Mouse (Mus musculus): Measurements from ENCODE around the gene Plekha4. TPM values are rescaled to one million over a fixed set of nuclear protein-coding genes. Genes with fewer than 3 reads are reported as not detected.
A peak's percentile ranks its signal among the peaks of the same experiment; 100 is the strongest.
"Not testable (repeated sequence)": the region's sequence is repeated elsewhere in the genome, so short reads cannot be mapped to it uniquely, and the experiment has no call there.

The Plekha4 gene
- total and polyA plus RNA-seq, 2 experiments from 2014 or later, result 2.1 to 2.8 TPM

DNA sequence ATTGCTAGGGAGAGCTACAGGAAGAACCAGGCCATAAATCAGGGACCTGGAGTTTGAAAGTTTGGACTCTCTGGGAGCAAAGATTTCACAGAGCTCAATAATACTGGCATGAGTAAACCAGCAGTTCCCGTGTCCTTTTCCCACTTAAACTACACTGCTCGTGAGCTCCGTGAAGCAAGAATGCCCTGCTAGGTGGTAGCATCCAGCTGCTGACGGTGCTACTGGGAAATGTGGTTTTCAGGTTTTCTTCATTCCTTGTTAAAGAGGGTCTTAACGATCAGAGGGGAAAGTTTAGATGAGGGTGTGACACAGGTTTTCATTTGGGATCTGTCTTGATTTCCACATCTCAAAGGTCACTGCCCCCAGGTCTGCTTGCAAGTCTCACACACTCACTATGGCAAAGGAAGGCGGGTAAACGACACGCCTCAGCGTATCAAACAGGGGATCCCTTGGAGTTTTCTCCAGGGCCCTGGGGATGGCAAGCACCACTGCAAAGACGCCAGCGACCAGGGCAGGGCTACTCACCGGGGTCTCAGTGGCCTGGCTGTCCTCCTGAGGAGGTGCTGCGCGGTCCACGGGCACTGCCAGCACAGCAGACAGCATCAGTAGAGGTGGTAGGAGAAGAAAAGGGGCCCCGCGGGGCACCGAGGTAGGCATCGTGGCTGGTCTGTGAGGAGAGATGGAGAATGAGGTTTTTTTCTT lies 16.8 kb upstream of the Plekha4 start:
- Histone ChIP-seq H3K4me3 (ENCODE audit: low read length) (peak overlapping the region; percentile 81), H3K4me2 (ENCODE audit: low read depth, low read length) (peak overlapping the region; percentile 76), H3K4me1 (ENCODE audit: insufficient read depth, low read length) (peaks cover 12% of the 10 kb centered on the region; the same call in 1 of the 2 replicates), H3K9ac (replicated peaks; ENCODE audit: low read length) (peak overlapping the region; percentile 87), H3K27me3 (ENCODE audit: insufficient read depth, low read length) (no peaks in the 10 kb centered on the region), H3K9me3 (ENCODE audit: low read length) (no peaks in the 10 kb centered on the region), H3K27ac (peak overlapping the region; percentile 85; the same call in 1 of the 2 replicates), H3K36me3 (ENCODE audit: insufficient read depth, low read length) (peaks cover 3% of the 10 kb centered on the region; the same call in 1 of the 2 replicates)
- TF ChIP-seq CTCF (IDR thresholded peaks at IDR 0.05; ENCODE audit: low read depth), result no peak
- ATAC-seq (peak; percentile 4; the same call in 1 of the 2 replicates), DNase-seq (ENCODE audit: low spot score) (no peak)
- 34% methylated on average over 19 of the region's 19 CpGs for WGBS

DNA sequence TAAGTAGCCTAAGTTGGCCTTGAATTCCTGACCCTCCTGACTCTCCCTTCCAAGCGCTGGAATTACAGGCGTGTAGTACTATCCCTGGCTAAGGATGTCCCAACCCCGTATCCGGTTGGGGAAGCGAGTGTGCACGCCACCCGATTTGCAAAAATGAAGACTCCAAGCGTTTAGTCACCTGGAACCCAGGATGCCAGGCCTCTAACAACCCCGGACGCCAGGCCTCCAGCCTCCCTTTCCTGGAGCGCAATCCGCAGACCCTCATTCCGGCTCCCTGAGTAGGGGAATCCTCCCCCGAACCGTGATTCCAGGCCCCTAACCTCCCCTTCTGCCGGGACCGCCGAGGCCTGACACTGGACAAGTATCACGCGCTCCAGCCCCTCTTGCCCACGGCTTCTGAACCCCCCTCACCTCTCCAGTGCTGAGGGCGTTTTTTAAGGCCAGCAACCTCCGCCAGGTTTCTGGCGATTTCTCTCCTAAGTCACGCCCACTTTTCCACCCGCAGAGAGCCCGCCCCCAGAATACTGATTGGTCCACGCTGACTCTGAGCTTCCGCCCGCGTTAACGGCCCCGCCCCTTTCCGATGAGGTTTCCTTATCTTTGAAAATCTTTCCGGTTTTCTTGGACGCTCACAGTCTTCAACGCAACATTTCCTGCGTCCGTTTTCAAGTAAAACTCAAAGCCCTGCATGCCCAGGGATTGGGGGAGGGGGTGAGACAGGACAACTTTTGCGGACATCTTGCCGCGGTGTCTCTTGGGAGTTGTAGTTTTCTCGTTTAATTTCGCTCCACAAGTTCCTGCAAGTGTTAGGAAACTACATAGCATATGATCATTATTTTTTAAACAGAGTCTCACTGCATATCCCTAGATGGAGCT lies 16.0 kb upstream of the Plekha4 start, which contains the start of gene Nucb1:
Gene Nucb1 (minus strand): TSS at position 495 of the 876 bp plus-strand sequence.
- Histone ChIP-seq H3K4me1 (ENCODE audit: insufficient read depth, low read length) (peaks cover 12% of the 10 kb centered on the region; the same call in 1 of the 2 replicates), H3K9ac (replicated peaks; ENCODE audit: low read length) (peak within 1 kb of the TSS; percentile 87), H3K27me3 (ENCODE audit: insufficient read depth, low read length) (no peaks in the 10 kb centered on the region), H3K4me3 (ENCODE audit: low read length) (peak within 1 kb of the TSS; percentile 81), H3K36me3 (ENCODE audit: insufficient read depth, low read length) (peaks cover 3% of the 10 kb centered on the region; the same call in 1 of the 2 replicates), H3K9me3 (ENCODE audit: low read length) (no peaks in the 10 kb centered on the region), H3K4me2 (ENCODE audit: low read depth, low read length) (peak within 1 kb of the TSS; percentile 76), H3K27ac (peak within 1 kb of the TSS; percentile 85)
- peak; percentile 93 for ATAC-seq
- peak; percentile 96 for DNase-seq (ENCODE audit: low spot score)
- TF ChIP-seq CTCF (IDR thresholded peaks at IDR 0.05; ENCODE audit: low read depth), result no peak
- under 1% methylated on average over 44 of the region's 44 CpGs for WGBS

DNA sequence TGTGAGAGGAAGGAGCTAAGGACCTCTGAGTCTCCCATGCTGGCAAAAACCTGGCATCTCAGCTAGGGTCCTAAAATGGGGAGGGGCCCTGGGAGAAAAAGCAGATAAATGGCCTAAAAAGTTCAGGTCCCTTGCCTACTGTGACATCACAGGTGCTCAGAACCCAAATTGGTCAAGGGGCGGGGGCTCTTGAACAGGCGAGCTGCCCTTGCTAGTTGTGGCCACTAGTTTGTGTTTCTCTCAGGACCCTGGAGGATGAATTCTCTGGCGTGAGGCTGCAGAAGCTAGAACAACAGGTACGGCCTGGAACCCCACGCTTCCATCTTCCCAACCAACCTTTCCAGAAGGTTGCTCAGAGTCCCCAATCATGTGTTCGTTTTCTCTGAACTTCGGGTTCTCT lies 11.7 kb upstream of the Plekha4 start:
- no peaks in the 10 kb centered on the region for H3K27me3 ChIP-seq (ENCODE audit: insufficient read depth, low read length)
- no peak overlapping the region for H3K9ac ChIP-seq (replicated peaks; ENCODE audit: low read length)
- DNase-seq (ENCODE audit: low spot score) (no peak), ATAC-seq (no peak)
- 91% methylated on average over 7 of the region's 7 CpGs for WGBS
- no peaks in the 10 kb centered on the region for H3K9me3 ChIP-seq (ENCODE audit: low read length)
- H3K4me2 ChIP-seq (ENCODE audit: low read depth, low read length), result no peak overlapping the region
- H3K27ac ChIP-seq, result no peak overlapping the region
- no peak for TF ChIP-seq CTCF (IDR thresholded peaks at IDR 0.05; ENCODE audit: low read depth)
- no peaks in the 10 kb centered on the region for H3K36me3 ChIP-seq (ENCODE audit: insufficient read depth, low read length)
- no peak overlapping the region for H3K4me3 ChIP-seq (ENCODE audit: low read length)
- H3K4me1 ChIP-seq (ENCODE audit: insufficient read depth, low read length), result peaks cover 2% of the 10 kb centered on the region; the same call in 1 of the 2 replicates

DNA sequence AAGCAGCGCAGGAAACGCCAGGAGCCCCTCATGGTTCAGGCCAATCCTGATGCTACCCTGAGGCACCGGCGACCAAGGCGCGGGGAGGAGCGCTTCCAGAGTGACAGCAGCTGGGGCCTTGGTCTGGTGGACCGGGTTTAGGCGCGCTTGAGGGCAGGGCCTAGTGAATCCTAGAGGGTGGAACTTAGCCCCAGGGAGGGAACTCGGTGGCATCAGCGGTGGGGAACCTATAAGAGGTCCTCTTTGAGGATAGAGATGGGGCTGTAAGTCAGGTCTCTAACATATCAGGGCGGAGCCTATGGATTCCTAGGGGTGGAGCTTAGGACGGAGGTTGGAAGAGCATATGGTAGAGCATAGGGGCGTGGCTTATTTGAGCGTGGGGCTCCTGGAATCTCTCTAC lies 10.7 kb upstream of the Plekha4 start:
- Histone ChIP-seq H3K27ac (no peak overlapping the region), H3K4me2 (ENCODE audit: low read depth, low read length) (no peak overlapping the region), H3K9ac (replicated peaks; ENCODE audit: low read length) (no peak overlapping the region), H3K9me3 (ENCODE audit: low read length) (no peaks in the 10 kb centered on the region), H3K27me3 (ENCODE audit: insufficient read depth, low read length) (no peaks in the 10 kb centered on the region), H3K36me3 (ENCODE audit: insufficient read depth, low read length) (no peaks in the 10 kb centered on the region), H3K4me1 (ENCODE audit: insufficient read depth, low read length) (no peaks in the 10 kb centered on the region), H3K4me3 (ENCODE audit: low read length) (no peak overlapping the region)
- DNase-seq (ENCODE audit: low spot score), result no peak
- TF ChIP-seq CTCF (IDR thresholded peaks at IDR 0.05; ENCODE audit: low read depth), result no peak
- WGBS, result 28% methylated on average over 16 of the region's 16 CpGs
- ATAC-seq, result peak; percentile 30; the same call in 1 of the 2 replicates

DNA sequence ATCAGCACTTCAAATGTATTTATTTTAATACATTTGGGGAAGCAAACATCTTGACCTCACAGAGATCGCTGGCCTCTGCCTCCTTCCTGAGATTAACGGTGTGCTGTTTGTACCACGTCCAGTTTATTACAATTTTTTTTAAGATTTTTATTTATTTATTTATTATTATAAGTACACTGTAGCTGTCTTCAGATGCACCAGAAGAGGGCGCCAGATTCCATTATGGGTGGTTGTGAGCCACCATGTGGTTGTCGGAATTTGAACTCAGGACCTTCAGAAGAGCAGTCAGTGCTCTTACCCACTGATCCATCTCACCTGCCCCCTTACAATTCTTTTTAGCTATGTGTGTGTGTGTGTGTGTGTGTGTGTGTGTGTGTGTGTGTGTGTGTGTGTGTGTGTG lies 9.3 kb upstream of the Plekha4 start:
- H3K4me2 ChIP-seq (ENCODE audit: low read depth, low read length); H3K27ac ChIP-seq; H3K4me1 ChIP-seq (ENCODE audit: insufficient read depth, low read length); ATAC-seq; H3K9ac ChIP-seq (replicated peaks; ENCODE audit: low read length); H3K27me3 ChIP-seq (ENCODE audit: insufficient read depth, low read length); DNase-seq (ENCODE audit: low spot score); H3K9me3 ChIP-seq (ENCODE audit: low read length); H3K36me3 ChIP-seq (ENCODE audit: insufficient read depth, low read length); H3K4me3 ChIP-seq (ENCODE audit: low read length): not testable (repeated sequence)
- whole genome bisulfite sequencing, result 72% methylated on average over 5 of the region's 5 CpGs

DNA sequence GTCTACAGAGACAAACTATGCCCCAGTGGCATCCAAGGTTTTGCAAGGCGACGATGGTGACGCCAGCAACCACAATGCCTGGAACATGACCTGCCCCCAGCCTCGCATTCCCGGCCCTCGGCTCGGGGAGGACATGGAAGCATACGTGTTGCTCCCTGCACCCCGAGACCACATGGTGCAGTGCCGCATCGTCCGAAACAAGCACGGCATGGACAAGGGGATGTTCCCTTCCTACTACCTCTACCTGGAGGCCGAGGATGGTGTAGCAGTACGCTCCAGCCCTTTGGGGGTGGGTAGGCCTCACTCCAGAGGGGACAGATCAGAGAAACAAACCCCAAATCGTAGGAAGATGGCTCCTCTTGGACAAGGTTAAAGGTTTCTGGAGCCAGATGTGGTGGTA lies 7.5 kb upstream of the Plekha4 start:
- no peak overlapping the region for H3K9ac ChIP-seq (replicated peaks; ENCODE audit: low read length)
- no peak overlapping the region for H3K4me2 ChIP-seq (ENCODE audit: low read depth, low read length)
- no peaks in the 10 kb centered on the region for H3K9me3 ChIP-seq (ENCODE audit: low read length)
- ATAC-seq (no peak), DNase-seq (ENCODE audit: low spot score) (no peak)
- H3K4me3 ChIP-seq (ENCODE audit: low read length), result no peak overlapping the region
- H3K4me1 ChIP-seq (ENCODE audit: insufficient read depth, low read length), result no peaks in the 10 kb centered on the region
- TF ChIP-seq CTCF (IDR thresholded peaks at IDR 0.05; ENCODE audit: low read depth), result no peak
- whole genome bisulfite sequencing, result 92% methylated on average over 16 of the region's 16 CpGs
- no peak overlapping the region for H3K27ac ChIP-seq
- H3K36me3 ChIP-seq (ENCODE audit: insufficient read depth, low read length), result no peaks in the 10 kb centered on the region
- H3K27me3 ChIP-seq (ENCODE audit: insufficient read depth, low read length), result no peaks in the 10 kb centered on the region

Data from hindbrain, postnatal 0 days (tissue).